Mouse (Mus musculus): Measurements from ENCODE around the gene Sptlc2. TPM values are rescaled to one million over a fixed set of nuclear protein-coding genes. Genes with fewer than 3 reads are reported as not detected.
"Not testable (repeated sequence)": the region's sequence is repeated elsewhere in the genome, so short reads cannot be mapped to it uniquely, and the experiment has no call there.

Gene Sptlc2
- polyA plus RNA-seq, 1 experiment from 2014 or later = 61.8 TPM

GRCm38 (mm10) chr12:87281766-87282165, 106.4 kb downstream of the Sptlc2 start:
- DNase-seq (ENCODE audit: low spot score) = no peak
- H3K27me3 ChIP-seq (replicated peaks; ENCODE audit: low read depth, poor library complexity, severe bottlenecking) = no peaks in the 10 kb centered on the region
- H3K4me3 ChIP-seq = no peak overlapping the region
- H3K4me1 ChIP-seq = peaks cover 20% of the 10 kb centered on the region
- H3K36me3 ChIP-seq (replicated peaks) = peaks cover 6% of the 10 kb centered on the region
- H3K27ac ChIP-seq (replicated peaks) = no peak overlapping the region
- no peaks in the 10 kb centered on the region for H3K9me3 ChIP-seq
- WGBS = 86% methylated on average over 1 of the region's 1 CpGs

- WGBS = 45% methylated on average over 14 of the region's 14 CpGs
- Histone ChIP-seq H3K36me3 (replicated peaks) (peaks cover 25% of the 10 kb centered on the region), H3K27ac (replicated peaks) (no peak overlapping the region)
These were observed 108.3 kb downstream of the Sptlc2 start for GRCm38 (mm10) chr12:87279879-87280278.

GRCm38 (mm10) chr12:87279350-87279749, 108.8 kb downstream of the Sptlc2 start:
- 56% methylated on average over 3 of the region's 3 CpGs for WGBS
- Histone ChIP-seq H3K9me3 (no peaks in the 10 kb centered on the region), H3K36me3 (replicated peaks) (peaks cover 30% of the 10 kb centered on the region), H3K4me3 (no peak overlapping the region), H3K27ac (replicated peaks) (0 out of 2 replicates have a peak overlapping the region, but pooled peaks have one; percentile 40), H3K4me1 (peaks cover 24% of the 10 kb centered on the region), H3K27me3 (replicated peaks; ENCODE audit: low read depth, poor library complexity, severe bottlenecking) (no peaks in the 10 kb centered on the region)
- no peak for DNase-seq (ENCODE audit: low spot score)

More at GRCm38 (mm10) chr12:87279879-87280278, 108.3 kb downstream of the Sptlc2 start:
- H3K27me3 ChIP-seq (replicated peaks; ENCODE audit: low read depth, poor library complexity, severe bottlenecking) = no peaks in the 10 kb centered on the region
- no peaks in the 10 kb centered on the region for H3K9me3 ChIP-seq
- H3K4me1 ChIP-seq = peaks cover 24% of the 10 kb centered on the region
- H3K4me3 ChIP-seq = no peak overlapping the region
- peak; percentile 38 for DNase-seq (ENCODE audit: low spot score)

GRCm38 (mm10) chr12:87278118-87278730, 109.9 kb downstream of the Sptlc2 start:
- 24% methylated on average over 6 of the region's 6 CpGs for whole genome bisulfite sequencing
- H3K27ac ChIP-seq (replicated peaks) = no peak overlapping the region
- no peaks in the 10 kb centered on the region for H3K9me3 ChIP-seq
- no peaks in the 10 kb centered on the region for H3K27me3 ChIP-seq (replicated peaks; ENCODE audit: low read depth, poor library complexity, severe bottlenecking)
- H3K36me3 ChIP-seq (replicated peaks) = peaks cover 41% of the 10 kb centered on the region
- no peak overlapping the region for H3K4me3 ChIP-seq
- H3K4me1 ChIP-seq = peaks cover 20% of the 10 kb centered on the region
- peak; percentile 44 for DNase-seq (ENCODE audit: low spot score)

- WGBS = 88% methylated on average over 4 of the region's 4 CpGs
- H3K9me3 ChIP-seq; H3K4me3 ChIP-seq; H3K27ac ChIP-seq (replicated peaks); DNase-seq (ENCODE audit: low spot score); H3K27me3 ChIP-seq (replicated peaks; ENCODE audit: low read depth, poor library complexity, severe bottlenecking): not testable (repeated sequence)
- Histone ChIP-seq H3K4me1 (peaks cover 20% of the 10 kb centered on the region), H3K36me3 (replicated peaks) (peaks cover 51% of the 10 kb centered on the region)
These were observed 110.9 kb downstream of the Sptlc2 start for GRCm38 (mm10) chr12:87277251-87277650.

- Histone ChIP-seq H3K27ac (replicated peaks) (no peak overlapping the region), H3K4me1 (peaks cover 20% of the 10 kb centered on the region), H3K9me3 (no peaks in the 10 kb centered on the region), H3K27me3 (replicated peaks; ENCODE audit: low read depth, poor library complexity, severe bottlenecking) (no peaks in the 10 kb centered on the region), H3K4me3 (no peak overlapping the region), H3K36me3 (replicated peaks) (peaks cover 72% of the 10 kb centered on the region)
- 91% methylated on average over 9 of the region's 9 CpGs for WGBS
- DNase-seq (ENCODE audit: low spot score) = no peak
These were observed 113.0 kb downstream of the Sptlc2 start for GRCm38 (mm10) chr12:87274853-87275831.

GRCm38 (mm10) chr12:87267682-87268081, 120.5 kb downstream of the Sptlc2 start:
- 30% methylated on average over 4 of the region's 4 CpGs for WGBS
- H3K4me3 ChIP-seq = peak overlapping the region; percentile 80
- peak overlapping the region; percentile 59 for H3K27ac ChIP-seq (replicated peaks)
- H3K27me3 ChIP-seq (replicated peaks; ENCODE audit: low read depth, poor library complexity, severe bottlenecking) = no peaks in the 10 kb centered on the region
- peak; percentile 41 for DNase-seq (ENCODE audit: low spot score)
- peaks cover 20% of the 10 kb centered on the region for H3K4me1 ChIP-seq
- peaks cover 61% of the 10 kb centered on the region for H3K36me3 ChIP-seq (replicated peaks)
- H3K9me3 ChIP-seq = no peaks in the 10 kb centered on the region

- peaks cover 61% of the 10 kb centered on the region for H3K36me3 ChIP-seq (replicated peaks)
- no peaks in the 10 kb centered on the region for H3K27me3 ChIP-seq (replicated peaks; ENCODE audit: low read depth, poor library complexity, severe bottlenecking)
- peak overlapping the region; percentile 80 for H3K4me3 ChIP-seq
- peak overlapping the region; percentile 96 for H3K27ac ChIP-seq (replicated peaks)
- no peak for DNase-seq (ENCODE audit: low spot score)
- no peaks in the 10 kb centered on the region for H3K9me3 ChIP-seq
- WGBS = under 1% methylated on average over 31 of the region's 31 CpGs
- peaks cover 20% of the 10 kb centered on the region for H3K4me1 ChIP-seq
These were observed 121.1 kb downstream of the Sptlc2 start for GRCm38 (mm10) chr12:87266827-87267603.

GRCm38 (mm10) chr12:87266108-87266826, 121.9 kb downstream of the Sptlc2 start, which contains the start of the genes Vipas39 and Ahsa1:
Gene Vipas39 (minus strand): TSS chr12:87266256.
Gene Ahsa1 (plus strand): TSS chr12:87266479.
- Histone ChIP-seq H3K9me3 (no peaks in the 10 kb centered on the region), H3K27ac (replicated peaks) (peak within 1 kb of the TSS; percentile 96), H3K4me1 (peaks cover 20% of the 10 kb centered on the region), H3K4me3 (peak within 1 kb of the TSS; percentile 80), H3K27me3 (replicated peaks; ENCODE audit: low read depth, poor library complexity, severe bottlenecking) (no peaks in the 10 kb centered on the region), H3K36me3 (replicated peaks) (peaks cover 61% of the 10 kb centered on the region)
- under 1% methylated on average over 31 of the region's 31 CpGs for WGBS
- DNase-seq (ENCODE audit: low spot score) = peak; percentile 90

- H3K27ac ChIP-seq (replicated peaks) = peak overlapping the region; percentile 96
- DNase-seq (ENCODE audit: low spot score) = no peak
- H3K4me1 ChIP-seq = peaks cover 20% of the 10 kb centered on the region
- H3K36me3 ChIP-seq (replicated peaks) = peaks cover 61% of the 10 kb centered on the region
- H3K27me3 ChIP-seq (replicated peaks; ENCODE audit: low read depth, poor library complexity, severe bottlenecking) = no peaks in the 10 kb centered on the region
- WGBS = 30% methylated on average over 11 of the region's 11 CpGs
- peak overlapping the region; percentile 80 for H3K4me3 ChIP-seq
- H3K9me3 ChIP-seq = no peaks in the 10 kb centered on the region
These were observed 122.7 kb downstream of the Sptlc2 start for GRCm38 (mm10) chr12:87265444-87265843.

GRCm38 (mm10) chr12:87260562-87260961, 127.6 kb downstream of the Sptlc2 start:
- no peak overlapping the region for H3K4me3 ChIP-seq
- H3K27me3 ChIP-seq (replicated peaks; ENCODE audit: low read depth, poor library complexity, severe bottlenecking) = no peaks in the 10 kb centered on the region
- WGBS = 95% methylated on average over 8 of the region's 8 CpGs
- no peak overlapping the region for H3K27ac ChIP-seq (replicated peaks)
- peaks cover 9% of the 10 kb centered on the region for H3K4me1 ChIP-seq
- peaks cover 83% of the 10 kb centered on the region for H3K36me3 ChIP-seq (replicated peaks)
- H3K9me3 ChIP-seq = no peaks in the 10 kb centered on the region
- DNase-seq (ENCODE audit: low spot score) = no peak
